Mouse (Mus musculus) B cell, adult 2 months (primary cell): ENCODE results near the gene Gm20855.
"Not testable (repeated sequence)": the region's sequence is repeated elsewhere in the genome, so short reads cannot be mapped to it uniquely, and the experiment has no call there.

Experiments used
- DNase-seq, 2 experiments: peaks; one replicate each; pipeline ENCODE4 v3.0.0; 2022

The Gm20855 gene

GRCm38 (mm10) chrY:35131733-35132132 is at the start of gene Gm20855:
Gene Gm20855 (minus strand): TSS chrY:35131833.
- DNase-seq: not testable (repeated sequence)
